Mouse (Mus musculus) frontal cortex, postnatal 14 days (tissue): ENCODE results near the gene Chia1.
A peak's percentile ranks its signal among the peaks of the same experiment; 100 is the strongest.
"Not testable (repeated sequence)": the region's sequence is repeated elsewhere in the genome, so short reads cannot be mapped to it uniquely, and the experiment has no call there.

ENCODE experiments used
- DNase-seq, 2 experiments: peaks; one replicate each; pipeline ENCODE4 v3.0.0; 2022; ENCODE audit warnings: low spot score in 2 of 2

Gene Chia1

GRCm38 (mm10) chr3:106112929-106113328 lies at the start of gene Chia1:
TSS of gene Chia1 (plus strand) at chr3:106113229.
- no peak for DNase-seq

GRCm38 (mm10) chr3:106067707-106068106 lies 45.3 kb upstream of the Chia1 start:
- DNase-seq, result not testable (repeated sequence)

GRCm38 (mm10) chr3:106070994-106071393 lies 42.0 kb upstream of the Chia1 start:
- DNase-seq, result no peak

GRCm38 (mm10) chr3:106074824-106075223 lies 38.2 kb upstream of the Chia1 start:
- no peak for DNase-seq

- no peak for DNase-seq
These were observed 14.0 kb downstream of the Chia1 start for GRCm38 (mm10) chr3:106126999-106127398.

GRCm38 (mm10) chr3:106128807-106129493 lies 15.9 kb downstream of the Chia1 start:
- no peak for DNase-seq

- DNase-seq, result peak; percentile 41 to 52
These were observed 18.7 kb downstream of the Chia1 start for GRCm38 (mm10) chr3:106131690-106132089.

- no peak for DNase-seq
These were observed 31.1 kb downstream of the Chia1 start for GRCm38 (mm10) chr3:106144081-106144480.

GRCm38 (mm10) chr3:106154413-106154812 lies 41.4 kb downstream of the Chia1 start:
- no peak for DNase-seq

GRCm38 (mm10) chr3:106167464-106167863 lies 54.4 kb downstream of the Chia1 start, which contains the start of gene Chil3:
TSS of gene Chil3 (minus strand) at chr3:106167564.
- DNase-seq, result no peak

- DNase-seq, result no peak
These were observed 57.6 kb downstream of the Chia1 start for GRCm38 (mm10) chr3:106170522-106171053.

- no peak for DNase-seq
These were observed 58.2 kb downstream of the Chia1 start for GRCm38 (mm10) chr3:106171135-106171731.

GRCm38 (mm10) chr3:106172506-106172905 lies 59.5 kb downstream of the Chia1 start:
- DNase-seq, result not testable (repeated sequence)

GRCm38 (mm10) chr3:106174971-106175370 lies 61.9 kb downstream of the Chia1 start:
- DNase-seq, result not testable (repeated sequence)

GRCm38 (mm10) chr3:106177509-106178189 lies 64.6 kb downstream of the Chia1 start:
- no peak for DNase-seq
